Mouse (Mus musculus) NIH3T3 (cell line): ENCODE measurements around the gene Tmem219.

ENCODE experiments used
- DNase-seq: peaks from one replicate; pipeline ENCODE4 v3.0.0-alpha.2; 2012; ENCODE audit warnings: low read depth

The Tmem219 gene

GRCm38 (mm10) chr7:126862147-126862784 lies 60.5 kb downstream of the Tmem219 start, which contains the start of gene Ino80e:
TSS of gene Ino80e (minus strand) at chr7:126862377.
- DNase-seq: peak; percentile 95

GRCm38 (mm10) chr7:126861429-126862130 lies 61.1 kb downstream of the Tmem219 start, which contains the start of gene Hirip3:
TSS of gene Hirip3 (plus strand) at chr7:126861972.
- peak; percentile 94 for DNase-seq

- no peak for DNase-seq
These were observed 61.7 kb downstream of the Tmem219 start for GRCm38 (mm10) chr7:126860987-126861386.

- no peak for DNase-seq
These were observed 65.8 kb downstream of the Tmem219 start for GRCm38 (mm10) chr7:126856741-126857420.

- DNase-seq: no peak
These were observed 67.1 kb downstream of the Tmem219 start for GRCm38 (mm10) chr7:126855641-126856040.

GRCm38 (mm10) chr7:126853454-126853853 lies 69.3 kb downstream of the Tmem219 start:
- DNase-seq: no peak

GRCm38 (mm10) chr7:126851192-126851591 lies 71.5 kb downstream of the Tmem219 start:
- no peak for DNase-seq

- no peak for DNase-seq
These were observed 72.6 kb downstream of the Tmem219 start for GRCm38 (mm10) chr7:126850161-126850560.

GRCm38 (mm10) chr7:126848794-126849193 lies 73.9 kb downstream of the Tmem219 start:
- no peak for DNase-seq

- no peak for DNase-seq
These were observed 75.0 kb downstream of the Tmem219 start for GRCm38 (mm10) chr7:126847421-126848398.

- DNase-seq: no peak
These were observed 75.6 kb downstream of the Tmem219 start, which contains the start of gene Doc2a for GRCm38 (mm10) chr7:126847116-126847420. TSS of gene Doc2a (plus strand) at chr7:126847416.

GRCm38 (mm10) chr7:126845516-126845915 lies 77.2 kb downstream of the Tmem219 start:
- DNase-seq: no peak

- no peak for DNase-seq
These were observed 79.4 kb downstream of the Tmem219 start for GRCm38 (mm10) chr7:126843276-126843675.
